Mouse (Mus musculus) skeletal muscle tissue, adult 2 months (tissue): ENCODE data around the gene Tex37.
A peak's percentile ranks its signal among the peaks of the same experiment; 100 is the strongest.

Experiments
- DNase-seq: peaks from one replicate; pipeline ENCODE4 v3.0.0-alpha.2; 2012; ENCODE audit warnings: low read depth, low spot score

Gene Tex37

GRCm38 (mm10) chr6:70918827-70919226, at the start of gene Tex37:
Tex37 (minus strand) TSS chr6:70918927.
- no peak for DNase-seq

GRCm38 (mm10) chr6:70968291-70968690, 49.6 kb upstream of the Tex37 start:
- no peak for DNase-seq

GRCm38 (mm10) chr6:70967422-70967821, 48.7 kb upstream of the Tex37 start:
- DNase-seq, result no peak

GRCm38 (mm10) chr6:70965694-70966093, 47.0 kb upstream of the Tex37 start:
- no peak for DNase-seq

GRCm38 (mm10) chr6:70964116-70964830, 45.5 kb upstream of the Tex37 start:
- no peak for DNase-seq

GRCm38 (mm10) chr6:70957341-70957940, 38.7 kb upstream of the Tex37 start:
- no peak for DNase-seq

- no peak for DNase-seq
Observed at GRCm38 (mm10) chr6:70956936-70957335, 38.2 kb upstream of the Tex37 start.

- no peak for DNase-seq
Observed at GRCm38 (mm10) chr6:70956285-70956912, 37.7 kb upstream of the Tex37 start, which contains the start of gene Foxi3. Foxi3 (plus strand) TSS chr6:70956531.

GRCm38 (mm10) chr6:70955841-70956240, 37.1 kb upstream of the Tex37 start:
- DNase-seq, result no peak

- no peak for DNase-seq
Observed at GRCm38 (mm10) chr6:70955291-70955800, 36.6 kb upstream of the Tex37 start.

- DNase-seq, result no peak
Observed at GRCm38 (mm10) chr6:70954040-70954439, 35.3 kb upstream of the Tex37 start.

- no peak for DNase-seq
Observed at GRCm38 (mm10) chr6:70953274-70953673, 34.5 kb upstream of the Tex37 start.

GRCm38 (mm10) chr6:70931801-70932200, 13.1 kb upstream of the Tex37 start:
- no peak for DNase-seq

- DNase-seq, result peak; percentile 3
Observed at GRCm38 (mm10) chr6:70921274-70922074, 2.7 kb upstream of the Tex37 start.

GRCm38 (mm10) chr6:70912396-70912765, 6.3 kb downstream of the Tex37 start:
- no peak for DNase-seq

- no peak for DNase-seq
Observed at GRCm38 (mm10) chr6:70911668-70912395, 6.9 kb downstream of the Tex37 start.

- no peak for DNase-seq
Observed at GRCm38 (mm10) chr6:70910285-70910684, 8.4 kb downstream of the Tex37 start.

GRCm38 (mm10) chr6:70909572-70909971, 9.2 kb downstream of the Tex37 start:
- no peak for DNase-seq

GRCm38 (mm10) chr6:70903689-70904088, 15.0 kb downstream of the Tex37 start:
- DNase-seq, result no peak

- no peak for DNase-seq
Observed at GRCm38 (mm10) chr6:70899594-70900003, 19.1 kb downstream of the Tex37 start.

GRCm38 (mm10) chr6:70898166-70898565, 20.6 kb downstream of the Tex37 start:
- no peak for DNase-seq
